Mouse (Mus musculus) adrenal gland, postnatal 36 days (tissue): ENCODE data around the gene Inpp5b. TPM values are rescaled to one million over a fixed set of nuclear protein-coding genes. Genes with fewer than 3 reads are reported as not detected.

ENCODE experiments used
- DNase-seq, 2 experiments: peaks; one replicate each; pipeline ENCODE4 v3.0.0; 2021; ENCODE audit warnings: mixed read lengths in 1 of 2
- total RNA-seq, 2 experiments: library from RNA; stranded (reverse); gene quantifications; 2 replicates each; pipeline ENCODE4 v1.2.3; 2021

Inpp5b gene
- total RNA-seq, 2 experiments from 2014 or later = 15.9 to 21.0 TPM

DNA sequence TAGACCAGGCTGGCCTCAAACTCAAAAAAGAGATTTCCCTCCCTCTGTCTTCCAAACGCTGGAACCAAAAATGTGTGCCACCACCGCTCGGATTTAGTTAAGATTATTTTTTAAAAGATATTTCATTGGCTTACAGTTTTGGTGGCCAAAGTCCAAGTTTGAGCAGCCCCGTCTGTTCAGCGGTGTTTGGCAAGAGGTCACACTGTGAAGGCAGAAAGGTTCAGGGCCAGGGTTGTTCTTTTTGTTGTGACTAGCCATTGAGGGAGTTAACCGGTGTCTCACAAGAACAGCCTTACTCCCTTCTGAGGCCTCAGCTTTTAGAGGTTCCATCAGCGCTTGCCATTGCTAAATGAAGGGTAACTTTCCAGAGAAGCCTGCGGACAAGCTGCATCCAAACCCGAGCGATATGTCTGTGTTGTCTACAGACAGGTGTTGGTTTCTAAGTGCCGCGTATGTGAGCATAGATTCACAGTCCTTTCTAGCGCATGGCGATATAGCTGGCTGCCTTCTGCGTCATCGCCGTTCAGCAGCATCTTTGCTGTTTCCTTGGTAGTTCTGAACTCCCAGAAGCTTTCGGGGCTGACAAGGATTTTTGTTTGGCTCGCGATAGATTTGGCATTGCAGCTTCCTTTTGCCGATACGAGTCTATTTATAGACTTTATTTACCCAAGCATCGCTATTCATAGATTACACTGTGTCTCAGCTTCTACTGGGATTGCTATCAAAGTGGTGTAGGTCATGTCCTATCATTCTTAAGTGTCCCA is 24.3 kb downstream of the Inpp5b start:
- DNase-seq = no peak

DNA sequence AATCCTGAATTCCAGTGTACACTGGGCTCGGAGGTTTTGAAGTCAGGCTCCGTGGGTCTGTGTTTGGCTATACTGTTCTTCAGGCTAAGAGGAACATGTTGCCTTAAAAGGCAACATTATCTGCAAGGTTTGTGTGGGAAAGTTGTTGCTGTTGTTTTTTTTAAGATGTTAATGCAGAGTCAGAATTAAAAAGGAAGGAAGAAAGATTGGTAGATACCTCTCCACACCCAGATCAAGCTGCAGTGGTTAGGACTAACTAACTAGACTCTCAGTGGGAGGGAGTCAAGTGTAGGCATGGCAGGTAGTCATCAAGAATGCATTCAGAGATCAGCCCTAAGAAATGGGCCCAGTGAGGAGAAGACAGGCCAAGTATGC is 24.9 kb downstream of the Inpp5b start:
- DNase-seq = no peak

DNA sequence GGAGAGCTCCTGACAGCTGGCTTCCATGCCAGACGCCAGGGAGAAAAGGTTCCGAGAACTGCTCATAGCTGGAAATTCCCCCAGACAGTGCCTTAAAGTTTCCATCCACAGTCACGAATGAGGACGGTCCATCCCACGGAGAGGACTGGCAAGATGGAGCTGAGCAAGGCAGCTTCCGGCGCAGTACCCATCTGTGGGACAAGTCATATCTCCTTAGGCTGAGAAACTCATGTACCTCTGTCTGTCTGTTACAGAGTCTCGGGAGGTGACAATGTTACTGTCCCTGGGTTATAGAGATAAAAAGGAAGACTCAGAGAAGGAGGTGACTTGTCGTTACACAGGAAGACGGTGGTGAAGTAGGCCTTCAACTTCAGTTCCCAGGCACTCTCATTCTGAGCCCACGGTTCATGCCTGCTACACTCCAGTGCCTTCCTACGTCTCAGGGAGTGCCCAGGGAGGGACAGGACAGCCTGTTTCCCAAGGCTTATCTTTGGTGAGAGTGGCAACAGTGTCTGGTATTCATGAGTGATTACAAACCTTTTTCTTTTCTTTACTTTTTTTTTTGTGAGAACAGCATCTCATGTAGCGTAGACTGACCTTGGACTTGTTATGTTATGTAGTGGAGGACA is 27.4 kb downstream of the Inpp5b start:
- DNase-seq = no peak

DNA sequence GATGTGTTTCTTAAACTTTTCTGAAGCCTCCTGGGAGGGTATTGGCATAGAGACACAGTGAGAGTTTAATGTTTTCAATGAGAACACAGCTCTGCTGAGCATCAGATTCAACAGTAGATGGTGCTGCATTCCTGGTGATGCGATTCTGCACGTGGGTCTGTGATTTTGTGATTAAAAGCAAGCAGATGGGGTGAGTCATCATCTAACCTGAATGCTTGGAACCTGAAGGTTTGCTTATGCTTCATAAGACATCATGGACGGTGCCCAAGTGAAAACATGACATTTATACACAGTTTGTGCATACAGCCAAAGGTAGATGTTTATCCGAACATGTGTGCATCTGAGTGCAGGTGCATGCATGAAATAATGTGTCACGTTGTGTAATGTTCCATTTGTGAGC is 29.0 kb downstream of the Inpp5b start:
- DNase-seq = no peak

DNA sequence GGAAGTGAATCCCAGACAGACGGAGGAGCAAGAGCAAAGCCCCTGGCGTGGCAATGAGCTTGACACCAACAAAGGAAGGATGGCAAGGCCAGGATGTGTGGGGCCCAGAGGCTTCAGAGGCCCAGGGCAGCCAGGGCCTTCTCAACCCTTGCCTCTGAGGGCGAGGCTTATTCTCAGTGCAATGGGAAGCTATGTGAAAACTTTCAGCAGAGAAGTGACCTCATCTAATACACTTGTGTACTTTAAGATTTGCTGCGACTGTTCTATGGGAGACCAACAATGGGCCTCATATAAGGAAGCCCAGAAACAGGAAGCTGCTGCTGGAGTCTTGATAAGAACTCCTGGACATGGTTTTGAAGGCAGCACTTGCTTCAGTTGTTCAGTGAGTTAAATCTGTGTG is 30.5 kb downstream of the Inpp5b start:
- DNase-seq = no peak

DNA sequence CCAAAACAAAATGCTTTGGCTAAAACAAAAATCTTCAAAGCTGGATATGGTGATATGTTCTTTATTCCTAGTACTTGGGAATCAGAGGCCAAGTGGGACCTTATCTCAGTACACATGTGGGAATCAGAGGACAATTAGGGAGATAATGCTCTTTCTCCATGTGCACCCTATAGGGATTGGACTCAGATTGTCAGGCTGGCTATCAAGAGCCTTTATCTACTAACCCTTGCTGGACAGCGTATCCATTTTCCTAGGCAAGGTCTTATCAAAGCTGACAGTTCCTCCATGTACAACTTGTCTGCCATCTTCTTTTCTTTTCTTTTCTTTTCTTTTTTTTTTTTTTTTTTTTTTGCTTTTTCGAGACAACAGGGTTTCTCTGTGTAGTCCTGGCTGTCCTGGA is 31.8 kb downstream of the Inpp5b start:
- no peak for DNase-seq

DNA sequence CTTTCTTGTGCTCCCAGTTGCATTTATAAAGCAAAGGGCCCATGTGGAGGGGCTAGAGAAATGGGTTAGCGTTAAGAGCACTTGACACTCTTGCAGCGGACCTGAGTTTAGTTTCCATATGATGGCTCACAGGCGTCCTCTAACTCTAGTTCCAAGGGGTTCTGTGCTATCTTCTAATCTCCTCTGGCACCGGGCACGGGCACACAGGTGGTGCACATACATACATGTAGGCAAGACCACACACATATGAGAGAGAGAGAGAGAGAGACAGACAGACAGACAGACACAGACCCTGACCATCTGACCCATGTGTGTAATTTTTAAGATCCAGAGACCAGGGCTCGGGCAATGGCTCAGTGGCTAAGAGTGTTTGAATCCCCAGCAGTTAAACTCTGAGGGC is 32.3 kb downstream of the Inpp5b start:
- DNase-seq = no peak

DNA sequence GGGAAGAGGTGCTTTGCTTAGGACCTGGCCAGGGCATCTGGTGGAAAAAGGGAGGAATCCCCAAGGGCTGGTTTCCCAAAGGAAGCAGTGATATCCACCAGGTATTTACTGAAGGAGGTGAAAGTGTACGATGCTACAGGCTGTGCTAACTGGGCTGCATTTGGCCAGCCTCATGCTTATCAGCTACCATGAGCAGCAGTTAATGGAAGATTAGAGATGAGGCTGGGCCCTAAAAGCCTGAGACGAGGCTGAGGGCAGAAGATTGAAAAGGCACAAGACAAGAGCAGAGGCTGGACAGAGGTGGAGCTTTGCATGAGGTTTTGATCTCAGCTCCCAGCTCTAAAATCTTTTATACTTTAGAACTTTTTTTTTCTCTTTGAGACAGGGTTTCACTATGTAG is 32.8 kb downstream of the Inpp5b start:
- DNase-seq = no peak

DNA sequence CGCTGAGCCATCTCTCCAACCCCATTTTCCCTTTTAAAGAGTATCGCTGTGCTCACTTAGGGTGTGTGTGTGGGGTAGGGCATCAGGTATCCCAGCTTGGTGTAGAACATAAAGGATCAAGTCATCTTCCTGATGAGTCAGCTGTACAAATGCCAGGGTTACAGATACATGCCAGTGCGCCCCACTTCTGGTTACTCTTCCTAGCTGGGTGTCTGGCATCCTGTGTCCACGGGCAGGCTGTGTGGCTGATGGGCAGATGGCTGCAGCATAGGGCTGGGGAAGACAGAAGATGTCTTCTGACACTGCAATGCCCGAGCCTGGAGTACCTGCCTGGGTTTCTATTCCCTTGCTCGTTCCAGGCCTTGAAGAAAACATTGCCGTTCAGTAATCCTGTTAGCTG is 39.7 kb downstream of the Inpp5b start:
- DNase-seq = no peak

DNA sequence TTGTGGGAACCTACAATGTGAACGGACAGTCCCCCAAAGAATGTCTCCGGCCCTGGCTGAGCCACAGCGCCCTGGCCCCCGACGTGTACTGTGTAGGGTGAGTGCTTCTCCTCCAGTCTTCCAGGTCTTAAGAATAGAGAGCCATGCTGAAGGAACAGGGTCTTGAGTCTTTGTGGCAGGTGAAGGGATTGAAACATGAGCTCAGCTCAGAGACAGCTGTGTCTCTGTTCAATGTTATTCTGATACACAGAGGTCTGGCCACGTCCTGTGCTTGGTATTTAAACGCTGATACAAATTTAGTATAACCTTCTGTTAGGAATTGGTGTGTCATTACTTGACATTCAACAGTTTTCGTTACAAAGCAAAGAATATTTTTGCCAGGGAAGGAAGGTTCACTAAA is 40.7 kb downstream of the Inpp5b start:
- no peak for DNase-seq

DNA sequence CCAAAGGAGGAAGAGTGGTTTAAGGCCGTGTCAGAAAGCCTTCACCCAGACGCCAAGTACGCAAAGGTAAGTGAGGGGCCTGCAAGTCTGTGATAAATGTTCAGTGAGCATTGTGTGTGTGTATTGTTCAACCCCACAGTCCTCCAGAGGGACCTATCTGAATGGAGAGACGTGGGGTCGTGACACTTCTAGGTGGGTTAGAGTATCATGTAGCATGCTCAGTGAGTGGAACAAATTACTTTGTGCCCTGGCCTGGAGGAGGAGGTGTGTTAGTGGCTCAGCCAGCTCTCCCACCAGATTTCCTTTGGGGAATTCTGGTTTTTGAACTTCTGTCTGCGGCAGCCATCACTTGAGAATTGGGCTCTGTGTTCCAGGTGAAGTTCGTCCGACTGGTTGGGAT is 42.3 kb downstream of the Inpp5b start:
- DNase-seq = no peak

DNA sequence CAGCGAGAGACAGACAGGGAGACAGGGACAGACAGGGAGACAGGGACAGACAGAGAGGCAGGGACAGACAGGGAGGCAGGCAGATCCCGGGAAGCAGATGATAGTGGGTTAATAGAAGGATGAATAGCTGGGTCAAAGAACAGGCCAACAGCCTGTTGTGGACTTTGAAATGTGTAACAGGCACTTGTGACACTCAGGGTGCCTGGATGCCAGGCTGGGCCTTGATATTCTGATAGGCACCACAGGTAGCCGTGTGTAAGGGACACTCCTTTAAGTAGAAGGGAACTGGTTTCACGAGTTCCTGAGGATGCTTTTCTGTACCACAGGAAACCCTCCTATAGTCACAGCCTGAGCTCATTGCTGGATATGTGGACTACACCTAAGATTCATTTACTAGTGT is 48.4 kb downstream of the Inpp5b start:
- DNase-seq = no peak

DNA sequence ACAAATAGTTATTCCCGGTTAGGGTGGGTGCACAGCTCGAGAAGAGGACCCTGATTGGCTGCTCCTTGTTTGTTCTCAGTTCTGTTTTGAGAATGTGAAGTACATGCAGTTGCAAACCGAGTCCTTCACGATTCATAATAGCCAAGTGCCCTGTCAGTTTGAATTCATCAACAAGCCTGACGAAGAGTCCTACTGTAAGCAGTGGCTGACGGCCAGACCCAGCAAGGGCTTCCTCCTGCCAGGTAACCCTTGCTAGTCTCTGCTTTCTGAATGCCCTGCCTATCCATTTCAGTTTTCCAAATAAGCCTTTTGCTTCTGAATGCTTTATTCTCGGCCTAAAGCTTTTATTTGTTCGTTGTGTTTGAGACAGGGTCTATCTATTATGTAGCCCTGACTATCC is 50.5 kb downstream of the Inpp5b start:
- DNase-seq = no peak

DNA sequence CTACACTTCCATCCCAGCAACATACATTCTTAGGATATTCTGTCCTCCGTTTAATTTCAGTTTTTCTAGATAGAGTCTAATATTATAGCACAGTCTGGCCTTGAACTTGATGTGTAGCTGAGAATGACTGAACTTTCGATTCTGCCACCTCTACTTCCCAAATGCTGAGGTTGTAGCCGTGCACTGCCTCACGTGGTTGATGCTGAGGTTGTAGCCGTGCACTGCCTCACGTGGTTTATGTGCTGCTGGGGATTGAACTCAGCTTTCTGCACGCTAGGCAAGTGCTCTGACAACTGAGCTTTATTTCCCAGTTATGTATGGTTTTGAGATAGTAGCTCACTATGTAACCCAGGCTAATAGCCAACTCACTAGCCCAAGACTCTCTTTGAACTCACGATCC is 54.5 kb downstream of the Inpp5b start:
- no peak for DNase-seq

DNA sequence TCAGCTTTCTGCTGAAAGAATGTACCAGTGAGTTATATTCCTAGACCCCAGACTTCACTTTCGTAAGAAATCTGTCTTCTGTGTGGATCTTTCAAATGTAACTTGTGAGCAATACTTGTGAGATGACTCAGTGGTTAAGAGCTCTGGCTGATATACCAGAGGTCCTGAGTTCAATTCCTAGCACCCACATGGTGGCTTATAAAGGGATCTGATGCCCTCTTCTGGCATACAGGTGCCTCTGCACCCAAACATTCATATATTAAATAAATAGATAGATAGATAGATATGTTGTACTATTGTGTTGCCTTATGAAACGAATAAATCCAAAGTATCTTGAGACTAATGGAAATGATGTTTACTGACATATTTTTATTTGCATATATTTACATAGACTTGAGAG is 55.3 kb downstream of the Inpp5b start:
- DNase-seq = no peak

DNA sequence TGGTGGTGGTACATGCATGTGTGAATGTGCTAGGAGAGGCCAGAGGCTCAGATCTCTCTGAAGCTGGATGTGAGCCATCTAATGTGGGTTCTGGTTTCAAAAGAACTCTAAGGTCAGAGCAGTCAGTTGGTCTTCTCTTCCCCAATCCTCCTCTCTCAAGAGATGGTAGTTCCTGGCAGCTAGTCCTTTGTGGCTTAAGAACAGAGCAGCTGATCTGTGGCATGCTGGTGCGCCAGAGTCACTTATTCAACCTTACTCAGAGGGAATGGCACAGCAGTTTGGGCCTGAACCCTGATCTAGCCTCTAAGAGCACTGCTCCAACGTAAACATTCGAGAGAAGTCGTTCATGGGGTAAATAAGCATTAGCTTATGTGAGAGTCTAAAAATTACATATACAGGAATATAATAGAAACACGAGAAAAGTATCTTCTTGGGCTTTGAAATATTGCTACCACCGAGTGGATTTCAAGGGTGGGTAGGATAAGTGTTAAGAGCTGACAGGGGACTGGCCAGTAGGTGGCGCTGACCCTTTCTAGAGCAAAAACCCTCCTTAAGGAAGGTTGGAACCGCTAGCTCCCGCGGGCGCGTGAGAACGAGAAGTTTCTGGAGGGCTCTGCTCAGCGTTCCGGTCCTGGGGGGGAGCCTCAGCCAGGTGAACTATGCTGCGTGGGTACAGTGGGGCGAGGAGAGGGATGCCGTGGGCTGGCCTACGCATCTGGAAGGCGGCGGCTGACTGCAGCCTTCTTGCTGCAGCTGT is 60.1 kb downstream of the Inpp5b start, which contains the start of gene Mtf1:
Gene Mtf1 (plus strand): TSS at position 553 of the 757 bp plus-strand sequence.
- DNase-seq = peak; percentile 86 to 92

DNA sequence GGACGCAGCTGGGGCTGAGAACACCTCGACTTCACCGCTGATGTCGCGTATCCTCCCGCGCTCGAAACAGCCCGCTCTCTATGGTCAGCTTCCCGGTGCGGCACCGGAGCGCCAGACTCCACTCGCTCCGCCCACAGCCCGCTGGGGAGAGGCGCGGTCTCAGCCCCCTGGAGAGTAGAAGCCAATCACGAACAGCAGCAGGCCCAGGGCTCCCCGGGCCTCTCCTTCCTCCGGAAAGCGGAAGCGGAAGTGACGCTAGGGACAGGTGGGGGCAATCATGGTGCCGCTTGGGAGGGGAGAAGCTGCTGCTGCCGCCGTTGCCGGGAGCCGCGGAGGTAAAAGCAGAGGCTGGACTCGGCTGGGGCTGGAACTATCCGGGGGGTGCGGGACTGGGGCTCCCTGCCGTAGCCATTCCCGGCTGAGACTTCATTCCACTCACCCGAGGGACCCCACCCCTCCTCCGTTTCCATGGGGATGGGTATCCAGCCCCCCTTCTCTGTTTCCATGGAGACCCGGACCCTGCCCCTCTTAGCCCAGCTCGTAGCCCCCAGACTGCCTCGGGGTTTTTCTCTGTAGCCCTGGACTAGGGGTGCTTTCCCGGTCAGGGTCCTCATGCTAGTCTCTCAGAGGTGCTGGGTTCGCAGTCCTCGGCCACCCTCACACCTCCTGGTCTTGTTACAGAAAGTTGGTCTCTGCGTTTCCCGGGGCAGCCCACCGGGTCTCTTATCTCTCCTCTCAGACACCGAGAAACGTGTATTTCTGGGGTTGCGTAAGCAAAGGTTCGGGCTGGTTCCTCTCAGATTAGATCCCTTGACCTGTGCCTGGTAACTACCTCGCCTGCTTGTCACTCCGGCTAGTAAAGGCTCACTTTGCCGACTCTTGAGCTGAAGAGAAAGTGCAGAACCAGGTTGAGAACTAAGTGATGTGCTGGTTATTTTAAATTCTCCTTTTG is 60.9 kb downstream of the Inpp5b start:
- DNase-seq = peak; percentile 99

DNA sequence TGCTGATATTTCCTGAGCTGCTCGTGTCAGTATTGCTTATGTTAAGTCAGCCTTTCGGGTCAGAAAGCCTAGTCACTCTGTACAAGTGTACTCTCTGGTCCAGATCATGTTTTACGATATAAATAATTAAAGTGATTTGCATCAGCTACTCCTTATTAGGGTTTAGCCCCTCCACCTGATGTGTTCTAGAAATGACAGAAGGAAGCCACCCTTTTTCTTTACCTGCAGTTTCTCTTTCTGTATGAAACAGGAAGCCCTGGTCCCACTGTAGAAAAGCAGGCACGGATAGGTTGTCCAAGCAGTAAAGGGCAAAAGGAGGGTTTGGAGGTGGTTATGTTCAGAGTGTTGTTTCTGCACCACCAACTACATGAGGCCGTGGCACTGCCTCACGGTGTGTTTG is 61.8 kb downstream of the Inpp5b start:
- no peak for DNase-seq

DNA sequence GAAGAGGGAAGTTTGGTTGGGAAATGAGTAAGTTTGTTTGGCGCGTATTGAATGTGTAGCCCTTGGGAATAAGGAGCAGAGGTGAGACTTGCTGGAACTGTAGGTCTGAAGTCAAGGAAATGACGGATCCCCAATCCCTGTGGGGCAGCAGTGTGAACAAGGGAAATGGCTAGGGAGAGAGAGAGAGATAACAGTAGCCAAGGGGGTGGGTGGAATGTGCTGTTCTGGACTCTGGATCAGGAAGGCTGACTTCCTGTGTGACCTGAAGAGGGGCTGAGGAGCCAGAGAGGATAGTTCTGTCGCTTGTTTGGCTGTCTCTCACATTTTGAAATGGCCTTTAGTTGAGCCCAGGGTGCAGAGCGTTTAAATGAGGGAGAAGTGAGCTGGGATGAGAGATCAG is 66.9 kb downstream of the Inpp5b start:
- no peak for DNase-seq

DNA sequence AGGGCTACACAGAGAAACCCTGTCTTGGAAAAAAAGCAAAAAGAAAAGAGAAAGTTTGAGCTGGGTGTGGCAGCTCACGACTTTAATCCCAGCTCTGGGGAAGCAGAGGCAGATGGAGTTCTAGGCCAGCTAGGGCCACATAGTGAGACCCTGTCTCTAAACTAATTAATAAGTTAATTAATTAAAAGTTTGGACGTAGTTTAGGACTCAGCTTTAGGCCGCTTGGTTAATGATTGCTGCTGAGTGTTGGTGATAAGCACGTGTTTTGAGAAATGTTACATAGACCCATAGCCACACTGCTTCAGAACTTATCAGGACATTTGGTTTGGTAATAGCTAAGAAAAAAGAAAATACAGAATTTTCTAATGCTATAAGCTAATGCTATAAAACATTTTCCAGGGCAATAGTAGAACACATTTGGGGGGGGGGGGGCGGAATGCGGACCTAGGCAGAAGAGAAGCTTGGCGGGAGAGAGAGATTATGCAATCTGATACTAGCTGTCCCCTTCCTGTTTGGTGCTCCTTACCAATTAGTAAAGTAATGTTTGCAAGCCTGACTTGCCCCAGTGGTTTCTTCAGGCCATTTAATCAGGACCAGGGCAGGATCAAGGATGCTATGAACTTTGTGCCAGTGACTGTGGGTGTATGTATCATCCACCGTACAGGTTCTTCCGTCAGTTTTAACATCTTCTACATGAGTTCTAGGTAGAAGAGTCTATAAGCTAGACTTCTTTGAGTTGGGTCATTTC is 67.7 kb downstream of the Inpp5b start:
- no peak for DNase-seq

DNA sequence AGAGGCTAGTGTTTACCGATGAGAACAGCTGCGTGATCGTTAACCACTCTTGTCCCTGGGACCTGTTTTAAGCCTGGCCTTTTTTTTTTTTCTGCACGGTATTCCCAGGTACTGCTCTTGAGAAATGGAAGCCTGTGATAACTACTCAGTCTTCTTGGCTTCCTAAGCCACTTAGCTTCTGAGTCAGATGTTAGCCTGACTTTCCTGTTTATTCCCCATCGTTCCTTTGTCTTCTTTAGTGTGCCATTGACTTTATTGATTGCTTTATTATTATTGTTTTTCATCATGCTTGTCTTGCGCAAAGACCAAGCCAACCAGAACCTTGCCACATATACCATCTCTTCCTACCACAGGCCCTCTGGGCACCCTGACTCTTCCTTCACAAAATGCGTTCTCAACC is 68.4 kb downstream of the Inpp5b start:
- no peak for DNase-seq
